Mouse (Mus musculus) adrenal gland, postnatal 10 days (tissue): ENCODE measurements around the gene Pnma1. TPM values are rescaled to one million over a fixed set of nuclear protein-coding genes. Genes with fewer than 3 reads are reported as not detected.

Experiments used
- DNase-seq: peaks from one replicate; pipeline ENCODE4 v3.0.0; 2021; ENCODE audit warnings: mixed read lengths
- total RNA-seq, 2 experiments: library from RNA; stranded (reverse); gene quantifications; 2 replicates each; pipeline ENCODE4 v1.2.3; 2021

Pnma1 gene
- total RNA-seq, 2 experiments from 2014 or later = 0.30 to 0.61 TPM

- DNase-seq = peak; percentile 76
Measured at GRCm38 (mm10) chr12:84154786-84155522, 6.7 kb upstream of the Pnma1 start.

GRCm38 (mm10) chr12:84153414-84153813 lies 5.1 kb upstream of the Pnma1 start:
- no peak for DNase-seq

GRCm38 (mm10) chr12:84152352-84153190 lies 4.3 kb upstream of the Pnma1 start:
- DNase-seq = no peak

- DNase-seq = no peak
Measured at GRCm38 (mm10) chr12:84151911-84152310, 3.6 kb upstream of the Pnma1 start.

- DNase-seq = no peak
Measured at GRCm38 (mm10) chr12:84150976-84151375, 2.7 kb upstream of the Pnma1 start.

GRCm38 (mm10) chr12:84149971-84150370 lies 1.7 kb upstream of the Pnma1 start:
- DNase-seq = no peak

- DNase-seq = no peak
Measured at GRCm38 (mm10) chr12:84148622-84149012, 328 bp upstream of the Pnma1 start.

GRCm38 (mm10) chr12:84142281-84143050 lies 5.8 kb downstream of the Pnma1 start:
- DNase-seq = no peak

- DNase-seq = no peak
Measured at GRCm38 (mm10) chr12:84141271-84141670, 7.0 kb downstream of the Pnma1 start.

- no peak for DNase-seq
Measured at GRCm38 (mm10) chr12:84140135-84140534, 8.2 kb downstream of the Pnma1 start.

- no peak for DNase-seq
Measured at GRCm38 (mm10) chr12:84137131-84137530, 11.2 kb downstream of the Pnma1 start.

GRCm38 (mm10) chr12:84132265-84132664 lies 16.0 kb downstream of the Pnma1 start:
- DNase-seq = peak; percentile 52

GRCm38 (mm10) chr12:84129931-84130330 lies 18.4 kb downstream of the Pnma1 start:
- DNase-seq = no peak

GRCm38 (mm10) chr12:84128576-84128975 lies 19.7 kb downstream of the Pnma1 start:
- no peak for DNase-seq

GRCm38 (mm10) chr12:84126899-84127298 lies 21.4 kb downstream of the Pnma1 start:
- DNase-seq = no peak

- DNase-seq = no peak
Measured at GRCm38 (mm10) chr12:84125892-84126291, 22.4 kb downstream of the Pnma1 start.

- no peak for DNase-seq
Measured at GRCm38 (mm10) chr12:84119584-84119983, 28.7 kb downstream of the Pnma1 start.

- DNase-seq = peak; percentile 94
Measured at GRCm38 (mm10) chr12:84114153-84114994, 33.9 kb downstream of the Pnma1 start, which contains the start of gene Dnal1. TSS of gene Dnal1 (plus strand) at chr12:84114366.

- DNase-seq = no peak
Measured at GRCm38 (mm10) chr12:84113676-84114075, 34.6 kb downstream of the Pnma1 start.

GRCm38 (mm10) chr12:84110814-84111213 lies 37.5 kb downstream of the Pnma1 start:
- DNase-seq = no peak

GRCm38 (mm10) chr12:84109924-84110323 lies 38.4 kb downstream of the Pnma1 start:
- no peak for DNase-seq

- DNase-seq = no peak
Measured at GRCm38 (mm10) chr12:84107692-84108091, 40.6 kb downstream of the Pnma1 start.
